Mouse (Mus musculus) G1E (cell line): Measurements from ENCODE around the gene Olfr630.

Source experiments
- CTCF ChIP-seq: IDR thresholded peaks from 2 replicates; pipeline ENCODE4 v1.5.1; 2012; ENCODE audit warnings: low read depth, low read length, inconsistent platforms, mixed read lengths
- POLR2AphosphoS5 ChIP-seq: IDR thresholded peaks from 2 replicates; pipeline ENCODE4 v1.6.1; 2012; ENCODE audit warnings: low read depth, low read length, inconsistent platforms; ENCODE audit not compliant: insufficient replicate concordance
- TAL1 ChIP-seq: conservative IDR thresholded peaks from 2 replicates; pipeline ENCODE4 v1.6.1; 2012; ENCODE audit warnings: low read depth, low read length, inconsistent platforms, mixed read lengths

DNA sequence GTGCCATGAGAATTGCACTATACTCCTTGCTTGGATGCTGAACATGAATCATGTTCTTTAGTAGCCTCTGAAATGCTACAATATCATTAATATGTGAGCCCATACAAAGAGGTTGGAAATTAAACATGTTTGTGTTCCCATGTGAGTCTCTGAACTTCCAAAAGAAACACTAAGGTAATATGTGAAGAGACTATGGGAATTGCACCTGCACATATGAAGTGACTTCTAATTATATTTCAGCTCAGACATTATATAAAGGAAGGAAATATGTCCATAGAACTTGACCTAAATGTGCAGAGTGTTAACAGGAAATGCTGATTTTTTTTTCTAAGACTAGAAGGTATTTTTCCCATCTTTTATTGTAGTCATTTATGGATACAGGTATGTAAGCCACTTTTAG lies 42.8 kb downstream of the Olfr630 start, which contains the start of gene Olfr243:
- no peak for TF ChIP-seq CTCF
- no peak for TF ChIP-seq POLR2AphosphoS5
- no peak for TF ChIP-seq TAL1
